Mouse (Mus musculus) testis, adult 2 months (tissue): ENCODE results near the gene U2af1l4.

Experiments
- CTCF ChIP-seq: fragments of 200-500 bp; IDR thresholded peaks from 2 replicates; pipeline ENCODE4 v1.5.1; 2012; ENCODE audit warnings: low read depth, mild to moderate bottlenecking, inconsistent platforms, low read length, moderate library complexity; ENCODE audit not compliant: control insufficient read depth, insufficient read depth, insufficient replicate concordance
- POLR2A ChIP-seq: fragments of 200-500 bp; IDR thresholded peaks from 2 replicates; pipeline ENCODE4 v1.6.1; 2012; ENCODE audit warnings: low read depth, mild to moderate bottlenecking, inconsistent platforms, low read length, moderate library complexity; ENCODE audit not compliant: control insufficient read depth

DNA sequence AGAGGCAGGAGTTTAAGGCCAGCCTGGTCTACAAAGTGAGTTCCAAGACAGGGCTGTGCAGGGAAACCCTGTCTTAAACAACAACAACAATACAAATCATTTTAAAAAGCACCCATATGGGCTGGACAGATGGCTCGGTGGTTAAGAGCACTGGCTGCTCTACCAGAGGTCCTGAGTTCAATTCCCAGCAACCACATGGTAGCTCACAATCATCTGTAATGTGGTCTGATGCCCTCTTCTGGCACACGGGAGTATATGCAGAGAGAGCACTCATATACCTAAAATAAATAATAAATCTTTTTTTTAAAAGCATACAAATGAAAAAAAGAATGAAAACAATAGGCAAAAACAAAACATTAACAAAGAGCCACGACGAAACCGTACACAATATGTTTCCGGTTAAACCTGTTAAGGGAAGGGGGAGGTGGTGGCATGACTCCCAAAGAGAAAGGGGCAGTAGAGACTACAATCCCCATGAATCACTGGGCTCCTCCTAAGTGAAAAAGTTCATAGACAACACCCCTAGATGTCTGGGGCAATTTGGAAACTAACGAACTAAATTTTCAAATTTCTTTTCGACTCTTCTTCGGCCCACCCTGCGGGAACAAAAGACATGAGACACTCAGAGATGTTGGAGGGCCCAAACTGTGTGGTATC, 11.5 kb upstream of the U2af1l4 start:
- no peak for TF ChIP-seq POLR2A
- no peak for TF ChIP-seq CTCF
